Mouse (Mus musculus) CH12.LX (cell line): Measurements from ENCODE around the gene Scamp1. TPM values are rescaled to one million over a fixed set of nuclear protein-coding genes. Genes with fewer than 3 reads are reported as not detected.

Experiments
- DNase-seq: peaks from one replicate; pipeline ENCODE4 v3.0.0-alpha.2; 2013; ENCODE audit errors: extremely low read depth
- H3K27ac ChIP-seq: 2 replicates; pipeline ENCODE4 v1.5.1; 2012; ENCODE audit warnings: low read depth, mild to moderate bottlenecking, control low read depth, moderate library complexity; ENCODE audit not compliant: insufficient read depth
- H3K27me3 ChIP-seq: replicated peaks from 2 replicates; pipeline ENCODE3; 2012; ENCODE audit warnings: inconsistent platforms
- H3K36me3 ChIP-seq, 2 experiments: replicated peaks in 1 of 2; 2 replicates each; pipeline versions ENCODE3 to v1.6.1; 2012; ENCODE audit warnings: inconsistent platforms in 1 of 2, low read length in 1 of 2, mild to moderate bottlenecking in 1 of 2, mixed read lengths in 1 of 2, moderate library complexity in 1 of 2; ENCODE audit not compliant: control insufficient read depth in 1 of 2, insufficient read depth in 1 of 2
- H3K4me1 ChIP-seq, 2 experiments: 2 replicates each; pipeline ENCODE4 v1.6.1; 2012; ENCODE audit warnings: inconsistent platforms in 1 of 2, moderate library complexity in 1 of 2; ENCODE audit not compliant: insufficient read depth in 2 of 2, control insufficient read depth in 1 of 2
- H3K4me2 ChIP-seq: 2 replicates; pipeline ENCODE4 v1.6.1; 2012; ENCODE audit warnings: low read depth, mild to moderate bottlenecking, control low read depth; ENCODE audit not compliant: poor library complexity, insufficient read depth, severe bottlenecking
- H3K4me3 ChIP-seq, 3 experiments: fragments of 150-350 bp in 1 of 3; sonication (generic) in 1 of 3; replicated peaks in 1 of 3; 2 replicates each; pipeline versions ENCODE3 to v1.5.1; 2011 to 2012; ENCODE audit warnings: low read depth in 2 of 3, low read length in 2 of 3, mild to moderate bottlenecking in 2 of 3, moderate library complexity in 2 of 3, control low read depth in 1 of 3, improper control_type of control experiment in 1 of 3, inconsistent platforms in 1 of 3, mixed read lengths in 1 of 3; ENCODE audit not compliant: poor library complexity in 1 of 3
- H3K79me2 ChIP-seq: replicated peaks from 2 replicates; pipeline ENCODE4 v1.6.1; 2012; ENCODE audit warnings: mild to moderate bottlenecking, moderate library complexity; ENCODE audit not compliant: control insufficient read depth, poor library complexity, insufficient read depth, severe bottlenecking; ENCODE audit errors: extremely low read depth
- H3K9ac ChIP-seq: 2 replicates; pipeline ENCODE4 v1.6.1; 2012; ENCODE audit warnings: low read depth, mild to moderate bottlenecking, control low read depth, moderate library complexity; ENCODE audit not compliant: insufficient read depth
- H3K9me3 ChIP-seq: replicated peaks from 2 replicates; pipeline ENCODE3; 2012; ENCODE audit warnings: low read length, inconsistent platforms, mixed read lengths
- CHD1 ChIP-seq: IDR thresholded peaks from 2 replicates; pipeline ENCODE4 v1.6.1; 2012; ENCODE audit warnings: low read depth, low read length, improper control_type of control experiment, inconsistent platforms
- E2F4 ChIP-seq: IDR thresholded peaks from 2 replicates; pipeline ENCODE4 v1.6.1; 2011; ENCODE audit warnings: low read depth, low read length, improper control_type of control experiment; ENCODE audit not compliant: insufficient replicate concordance
- HCFC1 ChIP-seq: IDR thresholded peaks from 2 replicates; pipeline ENCODE4 v1.6.1; 2012; ENCODE audit warnings: low read depth, mild to moderate bottlenecking, inconsistent platforms, low read length, improper control_type of control experiment
- JUN ChIP-seq: IDR thresholded peaks from 2 replicates; pipeline ENCODE4 v1.6.1; 2011; ENCODE audit warnings: low read depth, mild to moderate bottlenecking, low read length, improper control_type of control experiment, moderate library complexity; ENCODE audit not compliant: insufficient read depth
- KAT2A ChIP-seq: IDR thresholded peaks from 2 replicates; pipeline ENCODE4 v1.6.1; 2012; ENCODE audit warnings: low read length, improper control_type of control experiment, inconsistent platforms; ENCODE audit not compliant: insufficient replicate concordance
- MEF2A ChIP-seq: IDR thresholded peaks from 2 replicates; pipeline ENCODE4 v1.6.1; 2014; ENCODE audit warnings: low read depth, mild to moderate bottlenecking, inconsistent platforms, low read length, improper control_type of control experiment, borderline replicate concordance
- NELFE ChIP-seq: IDR thresholded peaks from 2 replicates; pipeline ENCODE4 v1.6.1; 2011; ENCODE audit warnings: low read depth, low read length, improper control_type of control experiment
- POLR2A ChIP-seq: IDR thresholded peaks from 2 replicates; pipeline ENCODE4 v1.6.1; 2011; ENCODE audit warnings: low read depth, mild to moderate bottlenecking, improper control_type of control experiment, low read length
- POLR2AphosphoS2 ChIP-seq: IDR thresholded peaks from 2 replicates; pipeline ENCODE4 v1.6.1; 2011; ENCODE audit warnings: low read depth, low read length, improper control_type of control experiment
- RAD21 ChIP-seq: IDR thresholded peaks from 2 replicates; pipeline ENCODE4 v1.6.1; 2011; ENCODE audit warnings: low read depth, mild to moderate bottlenecking, low read length, improper control_type of control experiment, moderate library complexity
- TBP ChIP-seq: conservative IDR thresholded peaks from 2 replicates; pipeline ENCODE4 v1.6.1; 2011; ENCODE audit warnings: low read depth, low read length, improper control_type of control experiment
- ZMIZ1 ChIP-seq: IDR thresholded peaks from 2 replicates; pipeline ENCODE4 v1.6.1; 2012; ENCODE audit warnings: low read depth, mild to moderate bottlenecking, inconsistent platforms, low read length, improper control_type of control experiment
- dilution Hi-C: fragments of 300-500 bp; cut with MboI; formaldehyde crosslinking; loops from 2 replicates; pipeline ENCODE4 v1.14.3; 2020; ENCODE audit warnings: low sequenced_read_pairs; ENCODE audit not compliant: extremely low pct_unique_long_range_greater_than_20kb, extremely low pct_ligation_motif_present
- in situ Hi-C: fragments of 300-500 bp; cut with MboI; formaldehyde crosslinking; loops from 3 replicates; pipeline ENCODE4 v1.14.3; 2019; ENCODE audit warnings: low sequenced_read_pairs, low pct_ligation_motif_present, low pct_unique_long_range_greater_than_20kb, mixed read lengths
- polyA plus RNA-seq: library from polyadenylated mRNA; unstranded; fragments of >175 nt; gene quantifications from 2 replicates; pipeline ENCODE4 v1.2.1, GENCODE M21; 2012; ENCODE audit warnings: low read depth; ENCODE audit not compliant: insufficient read length
- total RNA-seq, 2 experiments: library from RNA; depleted of rRNA; stranded (reverse); fragments of 300-350 nt in 1 of 2; fragments of >200 nt in 1 of 2; gene quantifications; 2 replicates each; pipeline ENCODE4 v1.2.3; 2012 to 2014

The Scamp1 gene
- total and polyA plus RNA-seq, 3 experiments = not detected

- Histone ChIP-seq H3K27me3 (no peaks in the 10 kb centered on the region), H3K9me3 (no peaks in the 10 kb centered on the region), H3K36me3 (no peaks in the 10 kb centered on the region), H3K9ac (no peak overlapping the region), H3K4me1 (0 out of 4 replicates have a peak, but pooled peaks cover 0 to 5% of the 10 kb centered on the region in 2 experiments), H3K79me2 (no peaks in the 10 kb centered on the region), H3K27ac (no peak overlapping the region), H3K4me3 (no peak overlapping the region), H3K4me2 (no peak overlapping the region)
- in situ Hi-C loops = no loop called here
- dilution Hi-C loops = no loop called here
- no peak for DNase-seq
- TF ChIP-seq POLR2AphosphoS2 (no peak), JUN (no peak)
Measured at GRCm38 (mm10) chr13:94184726-94185456, 100.8 kb downstream of the Scamp1 start.

DNA sequence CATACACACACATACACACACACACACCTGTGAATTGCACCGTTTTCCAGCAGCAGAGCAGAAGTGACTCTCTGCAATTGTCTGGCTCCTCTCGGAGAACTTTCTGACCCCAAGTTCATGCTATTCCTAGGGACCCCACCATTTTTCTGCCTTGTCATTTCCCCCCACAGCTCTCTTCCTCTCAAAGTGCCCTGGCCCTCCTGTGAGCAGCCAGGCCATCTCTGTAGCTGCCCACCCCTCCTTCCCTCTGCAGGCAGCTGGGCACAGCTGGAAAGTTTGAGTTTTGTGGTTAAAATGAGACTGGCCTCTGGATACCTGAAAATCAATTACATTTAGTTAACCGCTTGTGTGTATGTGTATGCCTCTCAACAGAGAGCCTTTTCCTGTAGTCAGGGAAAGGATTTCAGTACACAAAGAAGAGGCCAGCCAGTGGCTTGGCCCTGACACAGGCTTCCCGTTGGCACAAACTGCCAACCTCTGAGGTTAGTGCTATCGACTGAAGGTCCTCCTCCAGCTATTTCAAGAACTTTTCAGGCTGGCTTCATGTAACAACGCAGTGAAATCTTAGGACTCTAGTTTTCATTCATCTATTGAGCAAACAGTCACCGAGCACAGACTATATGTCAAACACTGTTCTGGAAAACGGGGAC lies 102.2 kb downstream of the Scamp1 start:
- Histone ChIP-seq H3K36me3 (no peaks in the 10 kb centered on the region), H3K27me3 (no peaks in the 10 kb centered on the region), H3K4me1 (0 out of 4 replicates have a peak, but pooled peaks cover 0 to 5% of the 10 kb centered on the region in 2 experiments), H3K79me2 (no peaks in the 10 kb centered on the region), H3K27ac (no peak overlapping the region), H3K4me3 (no peak overlapping the region), H3K9ac (no peak overlapping the region), H3K4me2 (no peak overlapping the region)
- dilution Hi-C loops (no loop called here), in situ Hi-C loops (no loop called here)
- no peak for DNase-seq
- TF ChIP-seq TBP (no peak), HCFC1 (no peak), E2F4 (no peak), CHD1 (no peak), KAT2A (no peak), ZMIZ1 (no peak), RAD21 (no peak), POLR2A (no peak), NELFE (no peak), MEF2A (no peak)
- TF ChIP-seq, all 38 proteins: peak for 0
- no peaks in the 10 kb centered on the region for H3K9me3 ChIP-seq
